Mouse (Mus musculus) heart, postnatal 0 days (tissue): ENCODE measurements at regions not wholly inside any gene's neighbourhood (a gene's known extent, or its start where the extent isn't known, plus 50 kb on each side); places are given as distances from the start of the nearest gene placed in this dataset.

ENCODE experiments used
- CTCF ChIP-seq: IDR thresholded peaks from 2 replicates; pipeline ENCODE4 v1.5.1; 2016; ENCODE audit warnings: antibody characterized with exemption, control low read depth, low read depth
- EP300 ChIP-seq: IDR thresholded peaks from 2 replicates; pipeline ENCODE4 v1.6.1; 2016; ENCODE audit warnings: antibody characterized with exemption, low read depth

GRCm38 (mm10) chr4:55696428-55696827 is 164.2 kb upstream of the Klf4 start:
- TF ChIP-seq EP300: no peak
- TF ChIP-seq CTCF: no peak
